Mouse (Mus musculus) stomach, postnatal 0 days (tissue): ENCODE data around the gene Dnm3. TPM values are rescaled to one million over a fixed set of nuclear protein-coding genes. Genes with fewer than 3 reads are reported as not detected.
A peak's percentile ranks its signal among the peaks of the same experiment; 100 is the strongest.
"Not testable (repeated sequence)": the region's sequence is repeated elsewhere in the genome, so short reads cannot be mapped to it uniquely, and the experiment has no call there.

Experiments used
- ATAC-seq: fragments of 200-750 bp; cut with Nextera tagmentation; 2 replicates; pipeline ENCODE4 v1.8.0; 2017; ENCODE audit not compliant: low FRiP score, low TSS enrichment
- DNase-seq: peaks from one replicate; pipeline ENCODE4 v3.0.0-alpha.2; 2016; ENCODE audit warnings: low spot score
- H3K27ac ChIP-seq: fragments of 300-500 bp; sonication (generic); replicated peaks from 2 replicates; pipeline ENCODE4 v1.5.1; 2014; ENCODE audit warnings: mild to moderate bottlenecking, control low read depth
- H3K27me3 ChIP-seq: fragments of 300-500 bp; sonication (generic); 2 replicates; pipeline ENCODE4 v1.6.1; 2014; ENCODE audit warnings: low read length; ENCODE audit not compliant: control insufficient read depth, insufficient read depth
- H3K36me3 ChIP-seq: fragments of 300-500 bp; sonication (generic); 2 replicates; pipeline ENCODE4 v1.6.1; 2014; ENCODE audit warnings: low read length, mixed read lengths; ENCODE audit not compliant: control insufficient read depth, insufficient read depth
- H3K4me1 ChIP-seq: fragments of 300-500 bp; sonication (generic); replicated peaks from 2 replicates; pipeline ENCODE4 v1.6.1; 2014; ENCODE audit warnings: antibody characterized with exemption; ENCODE audit not compliant: control insufficient read depth, insufficient read depth
- H3K4me2 ChIP-seq: fragments of 300-500 bp; sonication (generic); replicated peaks from 2 replicates; pipeline ENCODE4 v1.6.1; 2014; ENCODE audit warnings: low read depth, mild to moderate bottlenecking, control low read depth, moderate library complexity
- H3K4me3 ChIP-seq: fragments of 300-500 bp; sonication (generic); 2 replicates; pipeline ENCODE4 v1.5.1; 2014; ENCODE audit warnings: low read depth, low read length, control low read depth
- H3K9ac ChIP-seq: fragments of 300-500 bp; sonication (generic); 2 replicates; pipeline ENCODE4 v1.6.1; 2014; ENCODE audit warnings: mild to moderate bottlenecking, low read length, control low read depth, mixed read lengths
- H3K9me3 ChIP-seq: fragments of 300-500 bp; sonication (generic); 2 replicates; pipeline ENCODE4 v1.6.1; 2016; ENCODE audit warnings: low read length; ENCODE audit not compliant: control insufficient read depth
- CTCF ChIP-seq: IDR thresholded peaks from 2 replicates; pipeline ENCODE4 v1.5.1; 2016; ENCODE audit warnings: antibody characterized with exemption, low read depth, mild to moderate bottlenecking, moderate library complexity
- EP300 ChIP-seq: optimal IDR thresholded peaks from 2 replicates; pipeline ENCODE3; 2016; ENCODE audit warnings: antibody characterized with exemption
- WGBS: fragments of 180-500 bp; shearing (Covaris S2); extraction: QIAGEN DNeasy Blood & Tissue Kit; methylation state at CpG from one replicate; pipeline ENCODE4 v1.1.7; 2014; 5-methylcytosine and 5-hydroxymethylcytosine counted together
- polyA plus RNA-seq: library from polyadenylated mRNA; unstranded; fragments of >200 nt; fragmentation: Nextera tagmentation; extraction: Ambion mirVana; gene quantifications from 2 replicates; pipeline ENCODE4 v1.2.1, GENCODE M21; 2015

Dnm3 gene
- polyA plus RNA-seq, 1 experiment from 2014 or later: 2.1 TPM

DNA sequence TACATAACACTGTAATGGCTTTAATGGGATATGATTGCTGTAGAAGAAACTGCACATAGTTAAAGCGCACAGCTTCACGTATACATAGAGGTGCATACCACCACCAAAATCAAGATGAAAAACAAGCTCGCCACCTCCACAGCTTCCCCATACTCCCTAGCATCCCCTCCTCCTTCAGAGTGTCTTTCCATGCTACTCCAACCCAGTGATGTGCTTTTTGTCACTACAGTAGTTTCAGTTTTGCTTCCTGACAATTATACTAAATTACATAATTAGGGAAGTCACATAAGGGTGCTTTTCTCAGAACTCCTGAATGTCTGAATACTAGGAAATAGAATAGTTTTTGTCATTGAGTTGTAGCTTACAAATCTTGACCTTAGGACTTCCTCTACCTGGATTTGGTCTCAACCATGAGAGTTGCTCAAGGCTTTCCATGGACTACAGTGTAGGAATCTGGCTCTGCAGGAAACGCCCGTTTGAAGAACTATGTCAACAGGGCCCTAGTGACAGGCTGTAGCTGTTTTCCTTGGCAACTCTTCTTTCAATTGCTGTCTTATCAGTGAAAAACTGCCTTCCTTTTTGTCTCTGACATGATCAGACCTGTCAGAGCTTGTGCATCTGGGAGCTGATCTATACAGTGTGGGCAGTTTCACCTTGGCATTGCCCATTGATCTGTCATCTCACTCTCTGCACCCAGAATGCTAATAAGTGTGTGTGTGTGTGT, 89.2 kb downstream of the Dnm3 start:
- no peaks in the 10 kb centered on the region for H3K4me1 ChIP-seq
- no peak overlapping the region for H3K4me3 ChIP-seq
- H3K4me2 ChIP-seq: no peak overlapping the region
- no peaks in the 10 kb centered on the region for H3K27me3 ChIP-seq
- H3K9ac ChIP-seq: no peak overlapping the region
- peak; percentile 43 for DNase-seq
- H3K27ac ChIP-seq: peak overlapping the region; percentile 53; the same call in 1 of the 2 replicates
- no peak for TF ChIP-seq CTCF
- no peak for TF ChIP-seq EP300
- H3K9me3 ChIP-seq: no peaks in the 10 kb centered on the region
- WGBS: 57% methylated on average over 5 of the region's 5 CpGs
- ATAC-seq: peak; percentile 96
- no peaks in the 10 kb centered on the region for H3K36me3 ChIP-seq

DNA sequence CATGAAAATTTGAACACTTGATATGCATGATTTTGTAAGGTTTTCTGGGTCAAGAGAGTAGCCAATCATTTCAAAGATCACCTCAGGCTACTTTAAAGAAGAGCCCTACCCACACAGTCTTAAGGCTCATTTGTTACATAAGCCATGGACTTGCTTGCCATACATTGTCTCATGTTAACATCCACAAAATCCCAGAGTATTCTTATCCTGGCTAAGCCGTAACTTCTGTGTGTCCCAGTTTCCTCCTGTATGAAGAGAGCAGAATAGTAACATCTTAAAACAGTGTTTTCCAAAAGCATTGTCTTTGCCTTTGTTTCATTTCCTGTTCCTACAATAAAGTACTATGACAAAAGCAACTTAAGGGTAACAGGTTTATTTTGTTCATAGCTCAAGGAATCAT, 104.8 kb downstream of the Dnm3 start:
- H3K9me3 ChIP-seq, H3K4me3 ChIP-seq, H3K27ac ChIP-seq, H3K9ac ChIP-seq, H3K36me3 ChIP-seq, H3K4me2 ChIP-seq, H3K4me1 ChIP-seq, H3K27me3 ChIP-seq, DNase-seq, ATAC-seq: not testable (repeated sequence)
- 86% methylated on average over 1 of the region's 1 CpGs for WGBS

DNA sequence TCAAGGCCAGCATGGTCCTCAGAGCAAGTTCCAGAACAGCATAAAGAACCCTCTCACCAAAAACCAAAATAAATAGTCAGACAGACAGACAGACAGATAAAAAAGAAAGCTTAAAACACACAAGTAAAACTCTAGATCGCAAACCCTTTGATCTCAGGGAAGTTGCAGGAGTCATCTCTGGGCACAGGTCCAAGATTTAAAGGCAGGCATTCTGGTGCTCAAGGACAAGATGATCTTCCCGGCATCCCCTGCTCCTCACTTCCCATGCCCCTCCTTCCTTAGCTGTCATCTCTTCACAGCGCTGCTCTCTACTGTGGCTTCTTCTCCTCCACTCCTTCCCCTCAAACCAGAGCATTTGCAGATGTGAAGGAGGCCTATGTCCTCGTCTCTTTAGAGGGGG, 108.1 kb downstream of the Dnm3 start:
- no peak overlapping the region for H3K4me3 ChIP-seq
- DNase-seq (no peak), ATAC-seq (no peak)
- H3K4me1 ChIP-seq: no peaks in the 10 kb centered on the region
- H3K27me3 ChIP-seq: no peaks in the 10 kb centered on the region
- H3K9me3 ChIP-seq: no peaks in the 10 kb centered on the region
- no peak overlapping the region for H3K4me2 ChIP-seq
- no peaks in the 10 kb centered on the region for H3K36me3 ChIP-seq
- no peak overlapping the region for H3K9ac ChIP-seq
- H3K27ac ChIP-seq: no peak overlapping the region
- WGBS: 55% methylated on average over 4 of the region's 4 CpGs
- TF ChIP-seq CTCF: no peak
- TF ChIP-seq EP300: no peak

DNA sequence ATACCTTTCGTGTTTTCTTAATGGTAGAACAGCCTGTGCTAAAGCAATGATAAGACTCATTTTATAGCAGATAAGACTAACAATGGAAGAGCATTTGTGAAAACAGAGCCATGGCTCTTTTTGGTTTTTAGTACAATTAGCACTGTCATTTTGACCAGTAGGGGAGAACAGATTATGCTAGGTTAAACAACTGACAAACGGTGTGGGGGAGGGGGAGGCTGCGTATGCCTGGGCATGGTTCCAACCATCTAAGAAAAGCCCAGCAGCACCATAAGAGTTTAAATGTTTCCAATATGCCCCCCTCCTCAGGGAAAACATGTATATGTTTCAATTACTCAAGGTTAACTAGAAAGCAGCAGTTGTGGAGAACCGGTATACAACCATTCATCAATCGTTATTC, 115.9 kb downstream of the Dnm3 start:
- DNase-seq: no peak
- Histone ChIP-seq H3K27me3 (no peaks in the 10 kb centered on the region), H3K27ac (no peak overlapping the region), H3K4me3 (no peak overlapping the region), H3K4me2 (no peak overlapping the region), H3K9me3 (no peaks in the 10 kb centered on the region), H3K36me3 (no peaks in the 10 kb centered on the region), H3K9ac (no peak overlapping the region), H3K4me1 (no peaks in the 10 kb centered on the region)
- ATAC-seq: no peak
- TF ChIP-seq CTCF: 0 out of 2 replicates have a peak, but pooled peaks have one; percentile 16
- no peak for TF ChIP-seq EP300
- 31% methylated on average over 5 of the region's 5 CpGs for WGBS

DNA sequence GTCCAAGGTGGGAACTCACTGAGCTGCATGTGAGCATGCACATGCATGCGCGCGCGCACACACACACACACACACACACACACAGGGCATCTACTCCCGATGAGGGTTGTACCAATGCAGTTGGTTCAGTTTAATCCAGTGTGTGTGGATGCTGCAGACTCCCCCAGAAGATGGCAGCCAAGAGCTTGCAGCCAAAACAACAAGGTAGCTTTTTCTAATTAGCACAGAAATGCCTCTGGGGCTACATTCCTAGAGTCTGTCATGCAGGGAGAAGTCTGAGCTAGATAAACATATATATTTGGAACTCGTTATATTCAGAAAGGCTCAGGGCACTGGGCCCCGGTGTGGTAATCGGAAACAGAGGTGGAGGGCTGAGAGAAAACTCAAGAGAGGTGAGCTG, 118.6 kb downstream of the Dnm3 start:
- no peak overlapping the region for H3K4me2 ChIP-seq
- no peaks in the 10 kb centered on the region for H3K4me1 ChIP-seq
- 60% methylated on average over 8 of the region's 8 CpGs for WGBS
- DNase-seq (peak; percentile 48), ATAC-seq (no peak)
- TF ChIP-seq CTCF: peak; percentile 84
- TF ChIP-seq EP300: no peak
- no peak overlapping the region for H3K27ac ChIP-seq
- H3K9me3 ChIP-seq: no peaks in the 10 kb centered on the region
- no peak overlapping the region for H3K9ac ChIP-seq
- no peaks in the 10 kb centered on the region for H3K27me3 ChIP-seq
- no peaks in the 10 kb centered on the region for H3K36me3 ChIP-seq
- H3K4me3 ChIP-seq: no peak overlapping the region

DNA sequence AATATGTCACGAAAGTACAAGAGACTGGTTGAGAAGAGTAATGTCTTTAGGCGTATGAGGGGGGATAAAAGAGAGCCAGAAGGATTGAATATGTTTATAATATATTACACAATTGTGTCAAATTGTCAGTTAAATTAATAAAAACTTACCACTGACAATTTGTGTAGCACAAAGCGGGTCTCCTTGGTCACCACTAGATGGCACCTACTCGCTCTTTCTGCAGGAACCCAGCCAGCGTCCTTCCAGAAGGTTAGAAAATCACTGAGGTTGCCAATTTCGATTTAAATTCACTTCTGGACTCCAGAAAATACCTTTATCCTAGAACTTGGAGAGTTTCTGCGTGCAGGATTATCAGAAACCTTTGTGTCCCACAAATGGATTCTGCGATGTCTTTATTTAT, 119.8 kb downstream of the Dnm3 start:
- Histone ChIP-seq H3K36me3 (no peaks in the 10 kb centered on the region), H3K4me1 (no peaks in the 10 kb centered on the region), H3K4me2 (no peak overlapping the region), H3K27me3 (no peaks in the 10 kb centered on the region), H3K9ac (no peak overlapping the region), H3K4me3 (no peak overlapping the region), H3K27ac (no peak overlapping the region), H3K9me3 (no peaks in the 10 kb centered on the region)
- ATAC-seq (no peak), DNase-seq (peak; percentile 29)
- 20% methylated on average over 8 of the region's 8 CpGs for WGBS
- TF ChIP-seq CTCF (peak; percentile 80), EP300 (no peak)
